Mouse (Mus musculus) liver, embryonic 14.5 days (tissue): ENCODE results near the gene Amigo3. TPM values are rescaled to one million over a fixed set of nuclear protein-coding genes. Genes with fewer than 3 reads are reported as not detected.

Experiments used
- ATAC-seq: fragments of 200-750 bp; cut with Nextera tagmentation; 2 replicates; pipeline ENCODE4 v1.8.0; 2017; ENCODE audit warnings: moderate number of reproducible peaks, mild to moderate bottlenecking, moderate library complexity; ENCODE audit not compliant: insufficient read depth
- DNase-seq, 3 experiments: peaks; one replicate each; pipeline ENCODE4 v3.0.0-alpha.2; 2012 to 2013; ENCODE audit warnings: low read depth in 3 of 3, low spot score in 3 of 3
- H3K27ac ChIP-seq: fragments of 300-500 bp; sonication (generic); 2 replicates; pipeline ENCODE4 v1.5.1; 2014; ENCODE audit warnings: moderate library complexity, mild to moderate bottlenecking, control low read depth, inconsistent platforms
- H3K27me3 ChIP-seq: fragments of 300-500 bp; sonication (generic); 2 replicates; pipeline ENCODE4 v1.6.1; 2014; ENCODE audit warnings: mild to moderate bottlenecking, low read length, moderate library complexity; ENCODE audit not compliant: control insufficient read depth, insufficient read depth
- H3K36me3 ChIP-seq: fragments of 300-500 bp; sonication (generic); replicated peaks from 2 replicates; pipeline ENCODE4 v1.6.1; 2014; ENCODE audit warnings: low read depth; ENCODE audit not compliant: control insufficient read depth, insufficient read depth
- H3K4me1 ChIP-seq, 2 experiments: fragments of 200-500 bp in 1 of 2; fragments of 300-500 bp in 1 of 2; sonication (generic) in 1 of 2; replicated peaks; 2 replicates each; pipeline ENCODE4 v1.6.1; 2012 to 2014; ENCODE audit warnings: antibody characterized with exemption in 1 of 2, inconsistent platforms in 1 of 2, low read length in 1 of 2; ENCODE audit not compliant: control insufficient read depth in 2 of 2, insufficient read depth in 2 of 2
- H3K4me2 ChIP-seq: fragments of 300-500 bp; sonication (generic); 2 replicates; pipeline ENCODE4 v1.6.1; 2014; ENCODE audit warnings: low read depth, mild to moderate bottlenecking, control low read depth, moderate library complexity
- H3K4me3 ChIP-seq, 2 experiments: fragments of 200-500 bp in 1 of 2; fragments of 300-500 bp in 1 of 2; sonication (generic) in 1 of 2; 2 replicates each; pipeline ENCODE4 v1.5.1; 2012 to 2014; ENCODE audit warnings: low read depth in 2 of 2, low read length in 2 of 2, mild to moderate bottlenecking in 2 of 2, control low read depth in 1 of 2, inconsistent platforms in 1 of 2, moderate library complexity in 1 of 2; ENCODE audit not compliant: insufficient read depth in 1 of 2
- H3K9ac ChIP-seq: fragments of 300-500 bp; sonication (generic); replicated peaks from 2 replicates; pipeline ENCODE4 v1.6.1; 2014; ENCODE audit warnings: mild to moderate bottlenecking, control low read depth, moderate library complexity
- H3K9me3 ChIP-seq: fragments of 300-500 bp; sonication (generic); 2 replicates; pipeline ENCODE4 v1.6.1; 2016; ENCODE audit warnings: low read length, mixed read lengths; ENCODE audit not compliant: control insufficient read depth
- CTCF ChIP-seq: IDR thresholded peaks from 2 replicates; pipeline ENCODE4 v1.5.1; 2016; ENCODE audit warnings: antibody characterized with exemption, low read depth, control low read depth
- EP300 ChIP-seq: IDR thresholded peaks from 2 replicates; pipeline ENCODE4 v1.6.1; 2016; ENCODE audit warnings: antibody characterized with exemption, low read depth
- WGBS: fragments of 180-500 bp; shearing (Covaris S2); extraction: QIAGEN DNeasy Blood & Tissue Kit; methylation state at CpG from one replicate; pipeline ENCODE4 v1.1.7; 2014; ENCODE audit not compliant: insufficient replicate concordance; 5-methylcytosine and 5-hydroxymethylcytosine counted together
- polyA plus RNA-seq, 2 experiments: library from polyadenylated mRNA; depleted of rRNA in 1 of 2; stranded (reverse) in 1 of 2; unstranded in 1 of 2; fragments of >200 nt; fragmentation: Nextera tagmentation in 1 of 2; extraction: Ambion mirVana in 1 of 2; gene quantifications; 2 replicates each; pipeline versions ENCODE4 v1.2.1 to v1.2.3; 2012 to 2014

Amigo3 gene
- polyA plus RNA-seq, 2 experiments, result 0.51 to 0.89 TPM

GRCm38 (mm10) chr9:108017127-108017526 is 35.8 kb upstream of the Amigo3 start:
- TF ChIP-seq CTCF (no peak), EP300 (no peak)
- DNase-seq (no peak), ATAC-seq (no peak)
- no peak overlapping the region for H3K4me3 ChIP-seq
- no peaks in the 10 kb centered on the region for H3K27me3 ChIP-seq
- H3K4me1 ChIP-seq, result no peaks in the 10 kb centered on the region
- 79% methylated on average over 3 of the region's 3 CpGs for WGBS
- peaks cover 19% of the 10 kb centered on the region; the same call in 1 of the 2 replicates for H3K36me3 ChIP-seq
- H3K9me3 ChIP-seq, result no peaks in the 10 kb centered on the region
- no peak overlapping the region for H3K9ac ChIP-seq
- H3K4me2 ChIP-seq, result no peak overlapping the region
- H3K27ac ChIP-seq, result no peak overlapping the region

- Histone ChIP-seq H3K4me3 (no peak overlapping the region), H3K27me3 (no peaks in the 10 kb centered on the region), H3K9me3 (no peaks in the 10 kb centered on the region), H3K4me1 (no peaks in the 10 kb centered on the region), H3K27ac (no peak overlapping the region), H3K9ac (no peak overlapping the region), H3K36me3 (peaks cover 27% of the 10 kb centered on the region), H3K4me2 (no peak overlapping the region)
- WGBS, result 85% methylated on average over 1 of the region's 1 CpGs
- ATAC-seq, result no peak
- no peak for DNase-seq
- no peak for TF ChIP-seq EP300
- TF ChIP-seq CTCF, result no peak
Measured at GRCm38 (mm10) chr9:108020741-108021140, 32.2 kb upstream of the Amigo3 start.

GRCm38 (mm10) chr9:108023216-108023615 is 29.7 kb upstream of the Amigo3 start:
- H3K27me3 ChIP-seq, result no peaks in the 10 kb centered on the region
- H3K27ac ChIP-seq, result no peak overlapping the region
- H3K4me1 ChIP-seq, result no peaks in the 10 kb centered on the region
- H3K36me3 ChIP-seq, result peaks cover 45% of the 10 kb centered on the region
- no peaks in the 10 kb centered on the region for H3K9me3 ChIP-seq
- no peak overlapping the region for H3K9ac ChIP-seq
- H3K4me2 ChIP-seq, result no peak overlapping the region
- 83% methylated on average over 3 of the region's 3 CpGs for WGBS
- ATAC-seq, result no peak
- no peak overlapping the region for H3K4me3 ChIP-seq
- no peak for TF ChIP-seq CTCF
- TF ChIP-seq EP300, result no peak
- no peak for DNase-seq

GRCm38 (mm10) chr9:108026584-108026983 is 26.4 kb upstream of the Amigo3 start:
- WGBS, result 81% methylated on average over 3 of the region's 3 CpGs
- ATAC-seq (no peak), DNase-seq (no peak)
- H3K4me3 ChIP-seq, result no peak overlapping the region
- peaks cover 58% of the 10 kb centered on the region for H3K36me3 ChIP-seq
- no peak overlapping the region for H3K9ac ChIP-seq
- no peak overlapping the region for H3K4me2 ChIP-seq
- peak; percentile 18; the same call in 1 of the 2 replicates for TF ChIP-seq CTCF
- TF ChIP-seq EP300, result no peak
- H3K9me3 ChIP-seq, result no peaks in the 10 kb centered on the region
- no peaks in the 10 kb centered on the region for H3K4me1 ChIP-seq
- H3K27me3 ChIP-seq, result no peaks in the 10 kb centered on the region
- H3K27ac ChIP-seq, result no peak overlapping the region

- no peak overlapping the region for H3K4me2 ChIP-seq
- no peaks in the 10 kb centered on the region for H3K9me3 ChIP-seq
- H3K36me3 ChIP-seq, result peaks cover 66% of the 10 kb centered on the region
- ATAC-seq, result no peak
- no peak for DNase-seq
- no peaks in the 10 kb centered on the region for H3K27me3 ChIP-seq
- H3K9ac ChIP-seq, result no peak overlapping the region
- WGBS, result 90% methylated on average over 3 of the region's 3 CpGs
- TF ChIP-seq EP300, result no peak
- peak; percentile 44 for TF ChIP-seq CTCF
- no peak overlapping the region for H3K27ac ChIP-seq
- no peak overlapping the region for H3K4me3 ChIP-seq
- H3K4me1 ChIP-seq, result no peaks in the 10 kb centered on the region
Measured at GRCm38 (mm10) chr9:108027867-108028266, 25.1 kb upstream of the Amigo3 start.
